Mouse (Mus musculus): ENCODE measurements around the gene Klhl26.

DNA sequence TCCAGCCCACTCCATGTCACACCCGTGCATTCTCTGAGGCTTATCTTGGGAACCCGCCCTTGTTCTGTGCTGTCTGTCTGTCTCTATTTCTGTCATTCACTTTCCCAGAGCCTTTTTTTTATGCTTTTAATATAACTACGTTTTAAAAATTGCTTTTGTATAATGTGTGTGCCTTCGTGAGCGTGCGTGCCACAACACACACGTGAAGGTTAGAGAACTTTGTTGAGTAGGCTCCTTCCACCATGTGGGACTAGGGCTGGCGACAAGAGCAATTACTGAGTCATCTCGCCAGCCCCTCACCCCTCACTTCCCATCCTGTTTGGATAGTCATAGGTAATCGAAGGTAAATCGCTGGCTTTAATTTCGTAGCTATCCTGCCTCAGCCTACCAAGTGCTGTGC, 25.8 kb upstream of the Klhl26 start:
- TF ChIP-seq POLR2A (IDR thresholded peaks at IDR 0.05; ENCODE audit: insufficient read length, low read depth) (no peak), E2F4 (IDR thresholded peaks at IDR 0.05; ENCODE audit: insufficient read depth) (no peak), MAX (IDR thresholded peaks at IDR 0.05; ENCODE audit: low read depth) (no peak)

Measured in myocyte (in vitro differentiated cells).